Mouse (Mus musculus): ENCODE data around the gene Col25a1.

- TF ChIP-seq POLR2A (IDR thresholded peaks at IDR 0.05; ENCODE audit: borderline replicate concordance, low read depth, low read length) (no peak), CTCF (IDR thresholded peaks at IDR 0.05; ENCODE audit: low read depth, low read length) (no peak)
These were observed 223.2 kb downstream of the Col25a1 start for GRCm38 (mm10) chr3:130354399-130355039.
